Mouse (Mus musculus): ENCODE data around the gene Ppp1cb.
"Not testable (repeated sequence)": the region's sequence is repeated elsewhere in the genome, so short reads cannot be mapped to it uniquely, and the experiment has no call there.

Gene Ppp1cb

GRCm38 (mm10) chr5:32458408-32459143, at the start of gene Ppp1cb:
TSS of gene Ppp1cb (plus strand) at chr5:32458843.
- peak; percentile 99 for DNase-seq (ENCODE audit: low spot score)

GRCm38 (mm10) chr5:32409747-32410146, 48.9 kb upstream of the Ppp1cb start:
- DNase-seq (ENCODE audit: low spot score) = no peak

GRCm38 (mm10) chr5:32410954-32411688, 47.5 kb upstream of the Ppp1cb start:
- no peak for DNase-seq (ENCODE audit: low spot score)

GRCm38 (mm10) chr5:32412186-32412950, 46.3 kb upstream of the Ppp1cb start:
- no peak for DNase-seq (ENCODE audit: low spot score)

- DNase-seq (ENCODE audit: low spot score) = no peak
Measured at GRCm38 (mm10) chr5:32413083-32413482, 45.6 kb upstream of the Ppp1cb start.

- no peak for DNase-seq (ENCODE audit: low spot score)
Measured at GRCm38 (mm10) chr5:32413569-32413968, 45.1 kb upstream of the Ppp1cb start.

GRCm38 (mm10) chr5:32414461-32414985, 44.1 kb upstream of the Ppp1cb start:
- no peak for DNase-seq (ENCODE audit: low spot score)

- no peak for DNase-seq (ENCODE audit: low spot score)
Measured at GRCm38 (mm10) chr5:32415554-32415953, 43.1 kb upstream of the Ppp1cb start.

GRCm38 (mm10) chr5:32416881-32417280, 41.8 kb upstream of the Ppp1cb start:
- DNase-seq (ENCODE audit: low spot score) = no peak

GRCm38 (mm10) chr5:32422081-32422589, 36.5 kb upstream of the Ppp1cb start:
- no peak for DNase-seq (ENCODE audit: low spot score)

- DNase-seq (ENCODE audit: low spot score) = no peak
Measured at GRCm38 (mm10) chr5:32423339-32424046, 35.1 kb upstream of the Ppp1cb start.

GRCm38 (mm10) chr5:32424464-32424863, 34.2 kb upstream of the Ppp1cb start:
- DNase-seq (ENCODE audit: low spot score) = no peak

- DNase-seq (ENCODE audit: low spot score) = no peak
Measured at GRCm38 (mm10) chr5:32425485-32426171, 33.0 kb upstream of the Ppp1cb start.

- DNase-seq (ENCODE audit: low spot score) = no peak
Measured at GRCm38 (mm10) chr5:32430399-32430798, 28.2 kb upstream of the Ppp1cb start.

- DNase-seq (ENCODE audit: low spot score) = not testable (repeated sequence)
Measured at GRCm38 (mm10) chr5:32434346-32434745, 24.3 kb upstream of the Ppp1cb start.

GRCm38 (mm10) chr5:32435612-32436011, 23.0 kb upstream of the Ppp1cb start:
- no peak for DNase-seq (ENCODE audit: low spot score)

- DNase-seq (ENCODE audit: low spot score) = no peak
Measured at GRCm38 (mm10) chr5:32437901-32438563, 20.6 kb upstream of the Ppp1cb start.

- no peak for DNase-seq (ENCODE audit: low spot score)
Measured at GRCm38 (mm10) chr5:32438564-32438922, 20.1 kb upstream of the Ppp1cb start.

- DNase-seq (ENCODE audit: low spot score) = no peak
Measured at GRCm38 (mm10) chr5:32441336-32441735, 17.3 kb upstream of the Ppp1cb start.

- DNase-seq (ENCODE audit: low spot score) = no peak
Measured at GRCm38 (mm10) chr5:32441992-32442575, 16.6 kb upstream of the Ppp1cb start.
